Mouse (Mus musculus) layer of hippocampus, postnatal 25 days (tissue): ENCODE measurements around the gene Wars. TPM values are rescaled to one million over a fixed set of nuclear protein-coding genes. Genes with fewer than 3 reads are reported as not detected.

Experiments used
- DNase-seq, 2 experiments: peaks; one replicate each; pipeline ENCODE4 v3.0.0; 2022; ENCODE audit warnings: mixed read lengths in 2 of 2, low spot score in 1 of 2; ENCODE audit errors: extremely low spot score in 1 of 2
- microRNA-seq, 2 experiments: library from miRNA; unstranded; fragments of <30 nt; microRNA quantifications; one replicate each; pipeline ENCODE4 v1.2.0; 2021
- total RNA-seq, 2 experiments: library from RNA; stranded (reverse); gene quantifications; 2 replicates each; pipeline ENCODE4 v1.2.3; 2021

The Wars gene
- total RNA-seq, 2 experiments from 2014 or later, result 83.6 to 86.7 TPM

DNA sequence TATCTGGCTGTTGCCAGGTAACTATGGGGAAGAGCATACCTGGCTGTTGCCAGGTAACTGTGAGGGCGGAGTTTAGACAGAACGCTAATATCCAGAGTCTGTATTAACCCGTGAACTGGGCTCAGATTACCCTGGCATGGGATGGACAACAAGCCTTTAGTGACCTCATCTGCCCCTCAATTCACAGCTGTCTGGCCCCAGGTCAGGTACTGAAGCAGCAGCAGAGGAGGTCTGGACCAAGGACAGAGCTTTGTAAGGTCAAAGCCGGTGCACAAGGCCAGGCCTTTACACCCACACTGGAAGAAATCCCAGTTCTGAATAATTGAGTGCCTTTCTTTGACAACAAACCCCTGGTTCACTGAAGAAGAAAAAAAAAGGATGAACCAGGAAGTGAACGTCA, 64.3 kb downstream of the Wars start:
- DNase-seq, result no peak

DNA sequence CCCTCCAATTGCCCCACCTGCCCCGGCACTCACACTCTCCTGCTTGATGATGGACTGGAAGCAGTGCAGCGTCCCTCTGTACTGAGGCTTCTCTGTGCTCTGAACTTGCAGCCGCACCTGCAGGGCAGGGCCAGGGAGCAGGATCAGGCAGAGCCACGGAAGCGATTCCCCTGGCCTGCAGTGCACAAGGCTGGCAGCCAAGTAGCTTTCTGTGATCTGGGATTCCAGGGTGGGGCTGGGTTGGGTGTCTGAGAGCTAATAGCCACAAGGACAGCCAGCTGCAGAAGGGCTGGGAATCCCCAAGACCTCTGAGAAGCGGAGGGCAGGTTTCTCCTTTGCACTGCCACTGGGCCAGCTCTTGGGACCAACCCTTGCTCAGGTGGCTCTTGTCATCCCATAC, 66.3 kb downstream of the Wars start:
- no peak for DNase-seq

DNA sequence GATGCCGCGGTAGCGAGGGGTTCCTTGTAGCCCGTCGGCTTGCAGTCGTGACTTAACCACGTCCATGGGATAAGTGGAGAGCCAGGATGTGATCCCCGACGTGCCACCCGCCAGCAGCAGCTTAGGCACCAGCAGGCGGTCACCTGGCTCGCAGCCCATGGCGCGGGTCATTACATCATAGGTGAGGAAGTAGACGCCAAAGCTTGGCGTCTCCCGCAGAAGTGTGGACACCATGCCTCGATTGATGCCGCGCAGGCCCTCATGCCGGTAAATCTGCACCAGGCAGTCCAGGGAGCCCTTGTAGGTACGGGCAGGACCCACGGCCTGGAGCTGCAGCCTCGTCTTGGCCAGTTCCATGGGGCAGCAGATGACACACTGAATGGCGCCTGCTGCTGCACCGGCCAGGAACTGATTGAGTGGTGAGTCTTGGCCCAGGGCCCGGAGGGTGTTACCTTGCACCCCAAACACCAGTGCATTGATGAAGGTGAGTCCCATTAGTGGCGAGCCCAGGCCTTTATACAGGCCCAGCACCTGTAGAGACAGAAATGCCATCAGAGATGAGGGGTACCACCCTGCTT, 66.9 kb downstream of the Wars start:
- DNase-seq, result no peak

DNA sequence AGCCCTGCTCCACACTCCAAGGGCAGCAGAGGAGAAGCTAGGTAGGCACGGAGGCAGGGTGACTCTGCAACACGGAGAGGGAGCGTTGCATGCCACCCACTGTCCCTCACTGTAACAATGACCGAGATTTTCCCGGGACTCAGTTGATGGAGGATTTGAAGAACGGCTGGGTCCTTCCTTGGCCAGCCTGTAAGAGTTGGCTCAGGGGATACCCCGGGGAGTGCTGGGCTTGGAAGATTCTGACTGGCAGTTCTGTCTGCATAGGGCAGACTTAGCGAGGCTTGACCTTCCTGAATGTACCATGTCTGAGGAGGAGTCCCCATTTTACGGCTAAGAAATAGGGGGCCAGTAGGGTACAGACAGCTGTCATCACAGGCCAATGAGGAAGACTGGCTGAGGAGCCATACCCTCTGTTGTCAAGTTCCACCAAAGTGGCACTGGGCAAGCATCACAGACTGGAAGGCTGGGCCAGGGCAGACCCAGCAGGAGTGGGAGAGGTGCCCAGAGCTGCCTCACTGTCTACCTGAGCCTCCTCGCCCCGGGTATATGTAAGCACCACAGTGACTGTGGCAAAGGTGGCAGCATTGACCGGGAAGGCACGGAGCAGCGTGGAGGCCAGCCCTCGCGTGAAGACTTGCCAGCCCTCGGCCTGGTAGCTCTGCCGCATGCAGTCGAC, 67.6 kb downstream of the Wars start:
- no peak for DNase-seq

DNA sequence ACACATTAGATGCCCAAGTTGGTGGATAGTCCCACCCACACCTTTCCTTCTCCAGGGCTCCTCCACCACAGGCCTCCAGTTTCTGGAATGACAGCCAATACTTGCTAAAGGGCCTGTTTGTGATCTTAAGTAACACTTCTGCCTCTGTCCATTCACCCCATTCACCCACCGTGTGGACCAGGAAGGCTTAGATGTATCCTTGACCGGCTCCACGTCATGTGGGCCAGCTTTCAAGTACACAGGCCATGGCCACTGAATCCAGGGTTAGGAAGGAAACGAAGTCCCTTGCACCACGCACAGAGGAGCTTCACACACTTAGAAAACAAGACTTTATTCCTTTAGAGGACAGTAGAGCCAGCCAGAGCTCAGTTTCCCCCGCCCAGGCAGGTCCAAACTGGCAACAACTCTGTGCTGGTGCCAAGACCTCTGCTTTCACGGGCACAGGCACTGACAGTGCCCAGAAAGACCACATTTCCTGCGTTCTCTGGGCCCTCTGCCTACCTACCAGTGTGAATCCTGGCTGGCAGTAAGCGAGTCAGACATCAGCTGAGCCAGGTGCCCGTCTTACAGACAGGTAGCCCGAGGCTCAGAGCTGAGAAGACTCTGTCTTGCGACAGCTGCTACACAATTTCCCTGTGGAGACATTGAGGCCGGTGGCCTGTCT, 68.3 kb downstream of the Wars start:
- DNase-seq, result no peak

DNA sequence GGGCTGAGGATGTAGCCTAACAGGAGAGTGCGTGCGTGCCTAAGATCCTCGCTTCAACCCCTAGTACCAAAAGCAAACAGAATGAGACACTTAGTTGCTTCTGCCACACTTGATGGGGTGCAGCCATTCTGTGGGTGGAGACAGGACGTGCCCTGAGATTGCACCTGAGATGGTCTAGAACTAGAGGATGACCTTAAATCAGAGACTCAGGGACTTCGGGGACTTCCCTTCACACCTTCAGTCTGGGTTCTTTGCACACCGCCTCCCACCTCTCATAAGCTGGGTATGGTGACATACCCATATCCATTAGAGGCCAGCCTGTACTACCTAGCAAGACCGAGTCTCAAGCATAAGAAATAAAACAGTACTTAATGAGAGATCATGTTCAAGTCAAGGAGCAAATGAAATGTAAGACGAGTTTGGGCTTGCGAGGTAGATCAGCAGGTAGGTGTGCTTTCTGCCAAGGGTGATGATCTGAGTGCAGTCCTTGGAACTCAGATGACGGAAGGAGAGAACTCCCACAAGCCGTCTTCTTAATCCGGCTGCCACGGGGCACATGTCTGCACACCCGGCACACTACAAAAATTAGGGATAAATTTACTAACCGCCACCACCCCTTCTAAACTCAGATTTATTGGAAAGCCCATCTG, 69.6 kb downstream of the Wars start:
- DNase-seq, result no peak

DNA sequence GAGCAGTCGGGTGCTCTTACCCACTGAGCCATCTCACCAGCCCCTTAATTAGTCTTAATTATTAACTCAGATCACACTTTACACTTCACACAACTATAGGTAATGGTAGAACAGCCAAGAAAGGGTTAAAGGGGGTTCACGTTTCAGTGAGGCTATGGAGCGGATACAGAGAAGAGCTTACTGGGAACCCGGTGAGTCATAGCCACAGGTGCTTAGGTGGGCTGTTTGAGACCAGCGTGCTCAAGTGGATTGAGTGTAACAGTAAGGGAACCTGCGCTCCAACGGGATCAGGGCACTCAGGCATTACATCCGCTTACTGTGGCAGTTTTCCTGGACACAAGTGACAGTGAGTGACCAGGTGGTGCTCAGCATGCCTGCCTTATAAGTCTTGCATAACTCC, 70.9 kb downstream of the Wars start:
- DNase-seq, result no peak

DNA sequence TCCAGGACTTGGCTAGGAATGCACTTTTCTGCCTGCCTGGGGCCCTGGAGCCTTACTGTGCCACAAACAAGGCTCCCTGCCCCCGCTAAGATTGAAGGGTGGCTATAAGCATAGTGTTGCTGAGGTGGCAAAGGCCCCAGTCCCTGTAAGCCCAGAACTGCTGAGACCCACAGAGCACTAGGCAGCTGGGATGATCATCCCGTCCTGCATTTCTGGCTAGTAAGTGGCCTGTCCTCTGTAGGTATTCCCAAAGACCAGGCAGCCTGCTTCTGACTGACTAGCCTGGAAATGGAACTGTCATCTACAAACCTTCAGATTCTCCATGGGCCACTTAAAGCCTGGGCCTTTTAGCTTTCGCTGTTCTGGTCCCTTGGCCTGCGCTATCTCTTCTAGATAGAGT, 73.5 kb downstream of the Wars start:
- no peak for DNase-seq

DNA sequence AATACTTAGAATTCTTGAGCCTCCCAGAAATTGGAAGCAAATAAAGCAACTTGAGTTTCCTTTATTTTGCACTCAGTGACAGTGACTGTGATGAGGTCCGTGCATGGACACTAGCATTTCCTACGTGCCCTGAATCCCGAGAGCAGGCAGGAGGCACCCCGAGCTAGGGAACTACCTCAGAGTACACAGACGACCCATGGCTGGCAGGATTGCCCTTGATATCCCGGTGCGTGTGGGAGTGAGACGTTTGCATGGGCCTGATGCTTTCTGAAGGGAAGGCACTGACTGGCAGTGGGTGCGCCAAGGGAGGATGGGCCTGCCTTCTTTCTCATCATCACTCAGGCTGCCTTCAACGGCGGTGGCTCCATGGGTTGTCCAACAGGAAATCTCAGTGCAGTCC, 77.4 kb downstream of the Wars start:
- no peak for DNase-seq

DNA sequence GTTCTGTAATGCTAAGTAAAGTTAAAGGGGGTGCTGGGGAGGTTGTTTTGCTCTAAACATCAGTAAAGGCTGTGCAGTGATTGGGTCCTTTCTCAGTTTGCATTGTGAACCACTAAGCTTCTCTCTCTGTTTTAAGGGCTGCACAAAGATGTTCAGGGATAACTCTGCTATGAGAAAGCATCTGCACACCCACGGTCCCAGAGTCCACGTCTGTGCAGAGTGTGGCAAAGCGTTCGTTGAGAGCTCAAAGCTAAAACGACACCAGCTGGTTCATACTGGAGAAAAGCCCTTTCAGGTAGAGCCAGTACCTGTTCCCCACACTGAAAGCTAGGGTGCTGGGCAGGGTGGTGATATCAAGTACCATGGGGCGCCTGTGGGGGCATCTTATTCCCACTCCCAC, 79.5 kb downstream of the Wars start:
- no peak for DNase-seq

DNA sequence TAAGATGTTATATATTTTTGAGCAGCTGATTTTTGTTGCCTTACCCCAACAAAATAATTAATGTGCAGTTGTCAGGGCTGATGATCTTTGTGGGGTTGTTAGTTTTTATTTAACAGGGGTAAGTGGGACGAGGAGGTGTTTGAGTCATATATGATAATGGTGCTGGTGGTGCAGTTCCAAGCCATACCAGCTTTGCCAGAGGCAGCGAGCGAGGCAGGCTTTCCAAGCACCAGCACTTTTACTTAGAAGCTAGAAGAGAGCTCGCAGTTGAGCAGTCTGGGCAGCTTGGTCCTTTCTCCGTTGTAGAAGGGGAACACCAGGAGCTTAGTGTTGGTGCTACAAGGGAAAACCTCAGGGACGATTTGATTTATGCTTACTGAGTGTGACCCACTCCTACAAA, 81.5 kb downstream of the Wars start:
- no peak for DNase-seq

DNA sequence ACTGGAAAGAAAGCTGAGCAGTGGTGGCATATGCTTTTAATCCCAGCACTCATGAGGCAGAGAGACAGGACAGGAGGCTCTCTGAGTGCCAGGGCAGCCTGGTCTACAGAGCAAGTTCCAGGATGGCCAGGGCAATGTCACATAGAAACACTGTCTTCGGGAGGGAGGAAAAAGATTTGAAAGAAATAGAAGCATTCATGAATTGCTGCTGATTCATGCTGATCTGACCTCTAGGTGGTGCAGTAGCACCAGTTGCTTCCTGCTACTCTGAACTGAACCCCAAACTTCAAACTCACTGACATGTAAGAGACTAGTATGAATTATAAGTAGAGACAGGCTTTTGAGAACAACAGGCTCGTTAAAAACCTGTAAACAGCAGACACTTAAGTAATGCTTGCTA, 82.8 kb downstream of the Wars start:
- no peak for DNase-seq

DNA sequence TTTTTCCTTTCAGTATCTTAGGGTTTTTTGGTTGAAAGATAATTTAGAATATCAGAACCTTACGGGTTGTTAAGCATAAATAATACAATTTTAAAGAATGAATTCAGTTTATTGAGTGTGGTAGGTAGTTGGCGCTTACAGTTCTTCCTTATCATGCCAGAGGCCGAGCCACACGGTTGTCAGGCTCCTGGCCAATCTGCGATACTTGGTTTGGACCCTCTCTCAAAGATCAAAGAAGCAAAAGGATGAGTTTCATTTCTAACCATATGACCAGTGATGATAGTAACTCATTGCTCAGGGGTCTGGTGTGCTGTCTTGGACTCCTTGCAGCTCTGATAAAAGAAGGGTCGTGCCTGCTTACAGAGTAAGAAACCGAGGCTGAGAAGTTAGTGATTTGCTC, 83.7 kb downstream of the Wars start:
- DNase-seq, result no peak

Small RNA genes within 50 kb of the gene (microRNA-seq; reads per million reads assigned to microRNA genes)
- gene Mir345, result 95.7 to 95.8 reads per million in 2 experiments

Other genes with a start within 250 kb of the Wars start
- 1 to 10 TPM; 3.6 to 3.8 TPM for gene Degs2, start 191.9 kb downstream of the Wars start, total RNA-seq
- 10 to 100 TPM; 48.9 to 51.6 TPM for gene Yy1, start 101.2 kb downstream of the Wars start, total RNA-seq
- gene Slc25a29, start 58.3 kb downstream of the Wars start, total RNA-seq, result 10 to 100 TPM; 18.4 to 22.1 TPM
- gene Slc25a47, start 58.1 kb downstream of the Wars start, total RNA-seq, result 10 to 100 TPM in 1 of 2 experiments, 1 to 10 TPM in 1; 10.0 to 12.0 TPM
- 10 to 100 TPM; 11.6 to 12.0 TPM for gene Wdr25, start 543 bp downstream of the Wars start, total RNA-seq
- gene Begain, start 174.0 kb upstream of the Wars start, total RNA-seq, result 100 to 1,000 TPM; 132 to 149 TPM